Mouse (Mus musculus): Measurements from ENCODE around the gene Smurf1.
A peak's percentile ranks its signal among the peaks of the same experiment; 100 is the strongest.

Smurf1 gene

GRCm38 (mm10) chr5:144870782-144871181 is 94.9 kb downstream of the Smurf1 start:
- DNase-seq (ENCODE audit: low read depth), result no peak

GRCm38 (mm10) chr5:144869466-144869865 is 96.2 kb downstream of the Smurf1 start:
- DNase-seq (ENCODE audit: low read depth), result no peak

- peak; percentile 51 for DNase-seq (ENCODE audit: low read depth)
These were observed 98.7 kb downstream of the Smurf1 start for GRCm38 (mm10) chr5:144866923-144867322.

GRCm38 (mm10) chr5:144860913-144861312 is 104.7 kb downstream of the Smurf1 start:
- DNase-seq (ENCODE audit: low read depth), result no peak

- no peak for DNase-seq (ENCODE audit: low read depth)
These were observed 106.4 kb downstream of the Smurf1 start for GRCm38 (mm10) chr5:144859284-144859683.

- no peak for DNase-seq (ENCODE audit: low read depth)
These were observed 107.1 kb downstream of the Smurf1 start for GRCm38 (mm10) chr5:144858527-144858926.

GRCm38 (mm10) chr5:144855936-144856335 is 109.7 kb downstream of the Smurf1 start:
- DNase-seq (ENCODE audit: low read depth), result no peak

- no peak for DNase-seq (ENCODE audit: low read depth)
These were observed 111.7 kb downstream of the Smurf1 start for GRCm38 (mm10) chr5:144853931-144854330.

- DNase-seq (ENCODE audit: low read depth), result no peak
These were observed 113.8 kb downstream of the Smurf1 start for GRCm38 (mm10) chr5:144851820-144852219.

GRCm38 (mm10) chr5:144849932-144850331 is 115.7 kb downstream of the Smurf1 start:
- peak; percentile 44 for DNase-seq (ENCODE audit: low read depth)

- peak; percentile 36 for DNase-seq (ENCODE audit: low read depth)
These were observed 116.9 kb downstream of the Smurf1 start for GRCm38 (mm10) chr5:144848735-144849134.

- no peak for DNase-seq (ENCODE audit: low read depth)
These were observed 120.3 kb downstream of the Smurf1 start for GRCm38 (mm10) chr5:144845352-144845751.

- peak; percentile 74 for DNase-seq (ENCODE audit: low read depth)
These were observed 129.5 kb downstream of the Smurf1 start for GRCm38 (mm10) chr5:144836100-144836499.

- no peak for DNase-seq (ENCODE audit: low read depth)
These were observed 133.7 kb downstream of the Smurf1 start for GRCm38 (mm10) chr5:144831840-144832469.

GRCm38 (mm10) chr5:144829631-144830030 is 136.0 kb downstream of the Smurf1 start:
- no peak for DNase-seq (ENCODE audit: low read depth)

- peak; percentile 14 for DNase-seq (ENCODE audit: low read depth)
These were observed 137.1 kb downstream of the Smurf1 start for GRCm38 (mm10) chr5:144828365-144829102.
